Mouse (Mus musculus) adrenal gland, postnatal 0 days (tissue): Measurements from ENCODE around the gene Egfr. TPM values are rescaled to one million over a fixed set of nuclear protein-coding genes. Genes with fewer than 3 reads are reported as not detected.

Experiments
- polyA plus RNA-seq: library from polyadenylated mRNA; unstranded; fragments of >200 nt; fragmentation: Nextera tagmentation; extraction: Ambion mirVana; gene quantifications from 2 replicates; pipeline ENCODE4 v1.2.1, GENCODE M21; 2015

The Egfr gene
- polyA plus RNA-seq = 7.3 and 8.4 TPM in 2 replicates

GRCm38 (mm10) chr11:16752007-16752348, at the start of gene Egfr:
Gene Egfr, plus strand, starts transcription at chr11:16752203.

DNA sequence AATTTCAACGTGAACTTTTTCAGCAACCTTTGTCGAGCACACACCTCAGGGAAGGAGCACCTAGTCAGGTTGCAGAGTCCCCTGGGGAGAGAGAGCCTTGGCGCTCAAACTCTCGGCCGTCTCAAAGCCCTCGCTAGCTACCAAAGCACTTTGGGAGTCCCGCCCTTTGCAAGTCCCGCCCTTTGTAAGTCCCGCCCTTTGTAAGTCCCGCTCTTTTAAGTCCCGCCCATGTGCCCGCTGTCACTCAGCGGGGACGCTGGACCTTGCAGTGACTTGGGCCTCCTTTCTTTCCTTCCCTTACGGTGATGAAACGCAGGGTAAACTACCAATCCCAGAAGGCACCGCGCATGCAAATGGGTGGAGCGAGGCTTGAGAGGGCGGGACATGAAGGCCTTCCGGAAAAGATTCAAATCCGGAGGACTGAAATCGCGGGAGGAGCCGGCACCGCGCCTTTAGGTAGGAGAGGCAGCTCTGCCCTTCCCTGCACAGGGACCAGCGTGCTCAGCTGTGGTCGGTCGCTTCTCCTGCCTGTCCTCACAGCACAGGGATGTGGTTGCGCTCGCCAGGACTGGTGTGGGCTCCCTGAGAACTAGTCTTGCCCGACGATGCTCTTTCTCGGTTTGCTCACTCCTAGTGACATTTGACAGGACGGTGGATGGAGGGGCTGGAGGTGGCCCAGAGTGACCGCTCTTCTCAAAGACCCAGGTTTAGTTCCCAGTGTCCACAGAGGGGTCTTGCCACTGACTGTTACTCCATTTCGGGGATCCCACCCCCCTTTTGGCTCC, 199.2 kb downstream of the Egfr start, which contains the start of gene Fbxo48:
TSS of gene Fbxo48 (plus strand) at position 400 of the 785 bp plus-strand sequence.

Other genes starting within 250 kb of the Egfr start
- gene Sec61g, start 243.7 kb upstream of the Egfr start, polyA plus RNA-seq = 48.2 and 77.1 TPM in 2 replicates
- gene Fbxo48, start 199.2 kb downstream of the Egfr start, polyA plus RNA-seq = 0.59 TPM in 1 of 2 replicates, not detected in the other